Mouse (Mus musculus) C2C12 (cell line): ENCODE measurements around the gene Plin2.

Source experiments
- CEBPB ChIP-seq: IDR thresholded peaks from one replicate; pipeline ENCODE4 v1.6.1; 2011; ENCODE audit warnings: low read depth, mild to moderate bottlenecking, control low read depth, moderate library complexity
- CTCF ChIP-seq: IDR thresholded peaks from one replicate; pipeline ENCODE4 v1.5.1; 2011; ENCODE audit not compliant: control insufficient read depth, insufficient read depth, insufficient read length
- MYOG ChIP-seq: IDR thresholded peaks from one replicate; pipeline ENCODE4 v1.6.1; 2011; ENCODE audit not compliant: control insufficient read depth, insufficient read length; ENCODE audit errors: extremely low read depth

DNA sequence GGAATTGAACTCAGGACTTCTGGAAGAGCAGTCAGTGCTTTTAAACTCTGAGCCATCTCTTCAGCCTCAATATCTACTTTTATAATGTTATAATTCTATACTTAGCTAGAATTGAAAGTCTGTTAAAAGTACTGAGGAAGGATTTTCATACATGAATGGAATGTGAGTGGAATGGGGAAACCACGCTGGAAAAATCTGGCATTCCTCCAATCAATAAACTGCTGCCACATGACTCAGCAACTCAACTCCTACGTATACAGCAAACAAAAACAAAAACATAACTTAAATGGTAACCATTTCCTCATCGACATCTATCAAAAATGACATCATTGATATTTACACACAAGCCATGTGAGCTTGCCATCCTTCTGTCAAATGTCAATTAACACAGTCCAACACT is 47.7 kb downstream of the Plin2 start:
- TF ChIP-seq CTCF = no peak
- TF ChIP-seq CEBPB = no peak
- TF ChIP-seq MYOG = no peak
